Mouse (Mus musculus): ENCODE measurements around the gene Rgs2. TPM values are rescaled to one million over a fixed set of nuclear protein-coding genes. Genes with fewer than 3 reads are reported as not detected.

The Rgs2 gene
- polyA plus RNA-seq, 1 experiment from 2014 or later: 119 TPM

DNA sequence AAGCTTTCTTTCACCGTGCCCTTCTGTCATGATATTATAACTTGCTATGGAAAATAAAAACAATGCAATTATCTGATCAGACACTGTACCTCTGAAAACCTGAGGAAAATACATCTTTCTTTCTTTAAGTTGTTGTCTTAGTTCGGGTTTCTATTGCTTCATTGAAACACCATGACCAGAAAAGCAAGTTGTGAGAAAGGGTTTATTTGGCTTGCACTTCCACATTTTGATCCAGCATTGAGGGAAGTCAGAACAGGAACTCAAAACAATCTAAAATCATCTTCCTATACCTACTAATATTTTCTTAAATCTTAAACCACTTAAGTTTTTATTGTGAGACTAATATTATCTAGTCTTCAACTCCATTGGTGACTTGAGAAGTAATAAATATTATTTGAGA is 11.4 kb downstream of the Rgs2 start:
- ATAC-seq (ENCODE audit: low FRiP score, low TSS enrichment): no peak

DNA sequence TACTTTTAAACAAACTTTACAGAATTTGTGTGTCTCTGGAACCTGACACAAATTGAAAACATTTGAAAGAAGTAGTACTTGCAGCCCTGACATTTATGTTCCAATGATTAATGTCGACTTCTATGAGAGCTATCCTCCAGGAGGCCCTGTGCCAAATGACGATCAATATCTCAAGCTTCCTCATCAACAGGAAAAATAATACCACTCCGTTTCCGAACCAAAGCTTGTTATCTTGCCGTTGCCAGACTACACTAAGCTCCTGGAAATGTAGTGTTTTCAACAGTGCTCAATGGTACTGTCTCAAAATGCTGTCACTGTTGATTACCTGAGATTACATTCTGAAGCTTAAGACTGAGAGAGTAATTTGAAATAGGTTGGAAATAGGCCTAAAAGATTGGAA is 13.7 kb downstream of the Rgs2 start:
- Histone ChIP-seq H3K4me3 (ENCODE audit: low read depth, low read length) (no peak overlapping the region), H3K27ac (replicated peaks) (no peak overlapping the region), H3K9me3 (ENCODE audit: control insufficient read depth, low read length) (no peaks in the 10 kb centered on the region), H3K4me1 (replicated peaks; ENCODE audit: control insufficient read depth, insufficient read depth) (no peaks in the 10 kb centered on the region), H3K27me3 (ENCODE audit: control insufficient read depth, insufficient read depth, low read length) (no peaks in the 10 kb centered on the region), H3K9ac (ENCODE audit: low read length) (no peak overlapping the region), H3K36me3 (ENCODE audit: control insufficient read depth, insufficient read depth, low read length) (no peaks in the 10 kb centered on the region), H3K4me2 (replicated peaks; ENCODE audit: low read depth) (no peak overlapping the region)
- no peak for TF ChIP-seq CTCF (IDR thresholded peaks at IDR 0.05; ENCODE audit: low read depth)
- TF ChIP-seq EP300 (optimal IDR thresholded peaks at IDR 0.05): no peak
- no peak for ATAC-seq (ENCODE audit: low FRiP score, low TSS enrichment)
- WGBS: 28% methylated on average over 5 of the region's 5 CpGs
- no peak for DNase-seq (ENCODE audit: low spot score)

More for the DNA sequence above, 11.4 kb downstream of the Rgs2 start:
- H3K4me1 ChIP-seq (replicated peaks; ENCODE audit: control insufficient read depth, insufficient read depth): no peaks in the 10 kb centered on the region
- H3K36me3 ChIP-seq (ENCODE audit: control insufficient read depth, insufficient read depth, low read length): no peaks in the 10 kb centered on the region
- no peak for DNase-seq (ENCODE audit: low spot score)
- H3K9me3 ChIP-seq (ENCODE audit: control insufficient read depth, low read length): no peaks in the 10 kb centered on the region
- no peaks in the 10 kb centered on the region for H3K27me3 ChIP-seq (ENCODE audit: control insufficient read depth, insufficient read depth, low read length)
- H3K4me3 ChIP-seq (ENCODE audit: low read depth, low read length): no peak overlapping the region
- H3K27ac ChIP-seq (replicated peaks): no peak overlapping the region
- no peak overlapping the region for H3K9ac ChIP-seq (ENCODE audit: low read length)
- no peak overlapping the region for H3K4me2 ChIP-seq (replicated peaks; ENCODE audit: low read depth)
- no peak for TF ChIP-seq CTCF (IDR thresholded peaks at IDR 0.05; ENCODE audit: low read depth)
- TF ChIP-seq EP300 (optimal IDR thresholded peaks at IDR 0.05): no peak
- WGBS: 75% methylated on average over 2 of the region's 2 CpGs

DNA sequence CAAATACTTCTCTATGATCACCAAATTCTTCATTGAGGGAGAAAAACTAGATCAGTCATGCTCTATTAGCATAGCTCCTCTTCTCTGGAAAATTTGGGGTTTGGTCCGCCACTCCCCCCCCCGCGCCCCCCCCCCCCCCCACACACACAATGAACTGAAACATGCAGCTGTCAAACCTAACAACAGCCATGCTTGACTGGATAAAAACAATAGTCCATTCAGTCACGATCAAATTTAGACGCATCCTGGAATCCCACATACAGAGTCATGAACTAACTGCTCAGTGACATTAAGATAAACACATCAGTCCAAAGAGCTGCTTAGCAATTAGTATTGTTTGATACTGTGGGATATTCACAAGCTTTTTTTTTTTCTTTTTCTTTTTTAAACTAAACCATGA is 14.2 kb downstream of the Rgs2 start:
- no peak for ATAC-seq (ENCODE audit: low FRiP score, low TSS enrichment)
- 38% methylated on average over 4 of the region's 5 CpGs for WGBS
- no peak overlapping the region for H3K9ac ChIP-seq (ENCODE audit: low read length)

DNA sequence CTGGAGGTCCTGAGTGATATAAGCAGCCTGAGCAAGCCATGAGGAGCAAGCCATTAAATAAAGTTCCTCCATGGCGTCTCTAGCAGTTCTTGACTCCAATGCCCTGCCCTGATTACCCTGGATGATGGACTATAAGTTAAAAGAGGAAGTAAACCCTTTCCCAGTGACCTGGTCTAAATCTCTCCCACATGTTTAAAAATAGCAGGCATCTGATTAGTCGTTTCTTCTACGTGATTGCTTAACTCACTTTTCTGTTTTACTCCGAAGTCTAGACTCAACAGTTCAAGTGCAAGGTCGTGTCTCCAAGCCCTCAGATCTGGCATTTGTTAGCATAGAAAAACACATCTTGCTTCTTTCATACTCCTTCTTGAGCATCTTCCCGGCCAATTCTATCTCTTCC is 15.2 kb downstream of the Rgs2 start:
- Histone ChIP-seq H3K9ac (ENCODE audit: low read length) (no peak overlapping the region), H3K36me3 (ENCODE audit: control insufficient read depth, insufficient read depth, low read length) (no peaks in the 10 kb centered on the region), H3K4me1 (replicated peaks; ENCODE audit: control insufficient read depth, insufficient read depth) (no peaks in the 10 kb centered on the region), H3K27ac (replicated peaks) (no peak overlapping the region), H3K27me3 (ENCODE audit: control insufficient read depth, insufficient read depth, low read length) (no peaks in the 10 kb centered on the region), H3K4me3 (ENCODE audit: low read depth, low read length) (no peak overlapping the region), H3K9me3 (ENCODE audit: control insufficient read depth, low read length) (no peaks in the 10 kb centered on the region), H3K4me2 (replicated peaks; ENCODE audit: low read depth) (no peak overlapping the region)
- WGBS: 57% methylated on average over 6 of the region's 6 CpGs
- ATAC-seq (ENCODE audit: low FRiP score, low TSS enrichment) (no peak), DNase-seq (ENCODE audit: low spot score) (no peak)
- TF ChIP-seq EP300 (optimal IDR thresholded peaks at IDR 0.05) (no peak), CTCF (IDR thresholded peaks at IDR 0.05; ENCODE audit: low read depth) (no peak)

More for the DNA sequence above, 14.2 kb downstream of the Rgs2 start:
- Histone ChIP-seq H3K4me2 (replicated peaks; ENCODE audit: low read depth) (no peak overlapping the region), H3K36me3 (ENCODE audit: control insufficient read depth, insufficient read depth, low read length) (no peaks in the 10 kb centered on the region), H3K9me3 (ENCODE audit: control insufficient read depth, low read length) (no peaks in the 10 kb centered on the region), H3K4me3 (ENCODE audit: low read depth, low read length) (no peak overlapping the region), H3K27ac (replicated peaks) (no peak overlapping the region), H3K4me1 (replicated peaks; ENCODE audit: control insufficient read depth, insufficient read depth) (no peaks in the 10 kb centered on the region), H3K27me3 (ENCODE audit: control insufficient read depth, insufficient read depth, low read length) (no peaks in the 10 kb centered on the region)
- no peak for DNase-seq (ENCODE audit: low spot score)
- TF ChIP-seq CTCF (IDR thresholded peaks at IDR 0.05; ENCODE audit: low read depth) (no peak), EP300 (optimal IDR thresholded peaks at IDR 0.05) (no peak)

DNA sequence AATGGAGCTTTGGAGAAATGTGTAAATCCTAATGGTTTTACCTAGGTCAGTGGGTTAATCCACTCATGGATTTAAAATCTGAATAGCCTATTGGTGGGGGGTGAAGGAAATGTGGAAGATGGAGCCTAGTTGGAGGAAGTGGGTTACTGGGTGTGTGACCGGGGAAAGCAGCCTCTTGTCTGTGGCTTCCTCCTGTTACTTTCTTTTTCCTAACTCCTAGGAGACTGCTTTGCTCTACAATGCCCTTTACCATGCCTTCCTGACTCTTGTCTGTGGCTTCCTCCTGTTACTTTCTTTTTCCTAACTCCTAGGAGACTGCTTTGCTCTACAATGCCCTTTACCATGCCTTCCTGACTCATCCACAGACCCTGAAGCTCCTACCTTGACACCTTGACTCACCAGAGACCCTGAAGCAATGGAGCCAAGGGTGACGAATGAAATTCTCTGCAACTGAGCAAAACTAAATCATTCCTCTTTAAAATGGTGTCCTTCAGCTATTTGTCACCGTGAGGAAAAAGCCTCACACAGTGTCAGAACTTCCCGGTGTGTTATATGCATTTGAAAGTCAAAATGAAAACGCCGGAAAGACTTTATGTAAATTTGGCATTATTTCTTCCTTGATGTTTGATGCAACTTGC is 18.9 kb downstream of the Rgs2 start:
- Histone ChIP-seq H3K27ac (replicated peaks) (no peak overlapping the region), H3K36me3 (ENCODE audit: control insufficient read depth, insufficient read depth, low read length) (no peaks in the 10 kb centered on the region), H3K9ac (ENCODE audit: low read length) (no peak overlapping the region), H3K27me3 (ENCODE audit: control insufficient read depth, insufficient read depth, low read length) (no peaks in the 10 kb centered on the region), H3K4me3 (ENCODE audit: low read depth, low read length) (no peak overlapping the region), H3K4me2 (replicated peaks; ENCODE audit: low read depth) (no peak overlapping the region), H3K4me1 (replicated peaks; ENCODE audit: control insufficient read depth, insufficient read depth) (no peaks in the 10 kb centered on the region), H3K9me3 (ENCODE audit: control insufficient read depth, low read length) (no peaks in the 10 kb centered on the region)
- no peak for TF ChIP-seq CTCF (IDR thresholded peaks at IDR 0.05; ENCODE audit: low read depth)
- no peak for TF ChIP-seq EP300 (optimal IDR thresholded peaks at IDR 0.05)
- DNase-seq (ENCODE audit: low spot score) (no peak), ATAC-seq (ENCODE audit: low FRiP score, low TSS enrichment) (no peak)
- 79% methylated on average over 6 of the region's 6 CpGs for WGBS

DNA sequence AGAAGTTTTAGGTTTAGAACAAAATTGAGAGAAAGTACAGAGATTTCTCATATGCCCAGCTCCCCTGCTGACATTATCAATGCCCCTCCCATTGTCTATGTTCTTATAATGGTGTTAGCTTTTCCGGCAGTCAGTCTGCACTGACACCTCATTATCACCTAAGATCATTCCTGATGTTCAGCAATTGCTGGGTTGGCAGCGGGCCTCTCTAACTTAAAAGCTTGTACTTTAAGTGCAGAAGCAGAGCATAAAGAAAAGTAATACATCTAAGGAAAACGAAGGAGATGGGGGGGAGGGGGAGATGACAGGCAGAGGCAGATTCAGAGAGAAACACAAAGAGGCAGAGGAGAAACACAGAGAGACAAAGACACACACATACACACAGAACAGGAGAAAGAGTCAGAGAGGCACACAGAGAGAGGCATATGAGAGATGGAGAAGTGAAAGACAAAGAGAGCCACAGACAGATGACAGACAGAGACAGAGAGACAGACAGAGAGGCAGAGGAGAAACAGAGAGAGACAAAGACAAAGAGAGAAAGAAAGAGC is 21.1 kb downstream of the Rgs2 start:
- 41% methylated on average over 3 of the region's 3 CpGs for WGBS
- Histone ChIP-seq H3K36me3 (ENCODE audit: control insufficient read depth, insufficient read depth, low read length) (no peaks in the 10 kb centered on the region), H3K27me3 (ENCODE audit: control insufficient read depth, insufficient read depth, low read length) (no peaks in the 10 kb centered on the region), H3K4me2 (replicated peaks; ENCODE audit: low read depth) (no peak overlapping the region), H3K9me3 (ENCODE audit: control insufficient read depth, low read length) (no peaks in the 10 kb centered on the region), H3K27ac (replicated peaks) (no peak overlapping the region), H3K4me1 (replicated peaks; ENCODE audit: control insufficient read depth, insufficient read depth) (no peaks in the 10 kb centered on the region), H3K4me3 (ENCODE audit: low read depth, low read length) (no peak overlapping the region), H3K9ac (ENCODE audit: low read length) (no peak overlapping the region)
- DNase-seq (ENCODE audit: low spot score): no peak
- no peak for ATAC-seq (ENCODE audit: low FRiP score, low TSS enrichment)
- TF ChIP-seq EP300 (optimal IDR thresholded peaks at IDR 0.05) (no peak), CTCF (IDR thresholded peaks at IDR 0.05; ENCODE audit: low read depth) (no peak)

Data from stomach, postnatal 0 days (tissue).